Mouse (Mus musculus): ENCODE data around the gene Eipr1.

DNA sequence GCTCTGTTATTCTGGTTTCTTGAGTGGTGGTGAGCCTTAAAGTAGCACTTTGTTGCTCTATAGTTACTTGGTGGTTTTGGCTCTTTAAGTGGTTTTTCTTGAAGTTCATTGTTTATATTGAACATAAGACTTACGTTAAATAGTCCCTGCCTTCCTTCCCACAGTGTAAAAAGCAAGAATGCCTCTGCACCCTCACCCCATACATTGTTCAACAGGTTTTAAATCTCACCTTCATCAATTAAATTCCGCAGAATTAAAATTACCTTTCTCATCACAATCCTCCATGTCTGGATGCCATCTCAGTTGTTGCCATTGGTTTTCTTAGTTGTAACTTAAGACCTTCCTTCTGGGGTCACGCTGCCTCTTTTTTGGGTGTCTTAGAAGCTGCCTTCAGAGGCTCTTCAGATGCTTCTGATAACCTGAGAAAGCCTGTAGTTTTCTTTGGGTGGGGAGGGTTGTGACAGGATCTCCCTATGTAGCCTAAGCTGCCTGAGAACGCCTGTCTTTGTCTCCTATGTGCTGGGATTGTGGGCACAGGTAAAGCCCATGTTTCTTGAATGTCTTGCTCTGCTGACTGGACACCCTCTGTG is 57.3 kb downstream of the Eipr1 start:
- TF ChIP-seq GATA1 (IDR thresholded peaks at IDR 0.05; ENCODE audit: borderline replicate concordance, low read length): no peak
- TF ChIP-seq FLI1 (IDR thresholded peaks at IDR 0.05; ENCODE audit: low read length): no peak

All from megakaryocyte, embryonic 14.5 days (primary cell).